22 mouse cellular contexts compared by ENCODE assay signal in the genomic region with DNA sequence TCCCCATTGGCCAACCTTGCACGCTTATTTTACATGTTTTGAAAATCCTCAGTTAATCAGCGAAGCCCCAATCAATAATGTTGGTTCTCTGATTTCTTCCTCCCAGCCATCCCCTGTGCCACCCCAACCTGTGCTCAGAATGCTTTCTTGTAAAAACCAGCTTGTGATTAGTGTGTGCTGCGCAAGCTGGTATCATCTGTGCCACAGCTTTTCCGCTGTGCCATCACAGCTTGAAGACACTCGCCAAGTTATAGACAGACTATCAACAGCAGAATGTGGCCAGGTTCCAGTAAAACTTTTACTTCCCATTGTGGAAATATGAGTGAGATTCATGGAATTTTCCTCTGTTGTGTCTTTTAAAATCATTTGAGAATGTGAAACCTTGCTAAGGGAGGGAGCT.
"Had no signal": no experiment of that assay in that cellular context is flagged by ENCODE, and none has a peak within 500 bp of the region (broad histone marks: within the 10 kb centered on the region; RNA-seq: fewer than 3 reads in every experiment).

No protein-coding gene starts in this region.

- H3K4me1 ChIP-seq: intestine, embryonic 15.5 days; liver, embryonic 12.5 days; liver, embryonic 15.5 days; lung, embryonic 15.5 days; megakaryocyte, embryonic 14.5 days had no signal

- DNase-seq: kidney, adult 9 months; kidney, postnatal 25 days; lung, adult 18-20 months; lung, postnatal 10 days; lung, postnatal 36 days; midbrain, embryonic 14.5 days; right cerebral cortex, adult 18-20 months; right cerebral cortex, postnatal 14 days; right cerebral cortex, postnatal 4 days; thymus, adult 2 months; thymus, postnatal 14 days; thymus, postnatal 4 days had no signal

- H3K4me2 ChIP-seq: intestine, embryonic 15.5 days; liver, embryonic 12.5 days; liver, embryonic 15.5 days; lung, embryonic 15.5 days; midbrain, embryonic 11.5 days had no signal

- H3K36me3 ChIP-seq: liver, embryonic 15.5 days had no signal

- H3K27me3 ChIP-seq: intestine, embryonic 15.5 days; liver, embryonic 12.5 days; liver, embryonic 15.5 days; lung, embryonic 15.5 days; megakaryocyte, embryonic 14.5 days had no signal

- H3K4me3 ChIP-seq: intestine, embryonic 15.5 days; layer of hippocampus, adult 2 months; left cerebral cortex, adult 2 months; liver, embryonic 12.5 days; liver, embryonic 15.5 days; lung, embryonic 15.5 days; megakaryocyte, embryonic 14.5 days had no signal

- ATAC-seq: liver, embryonic 12.5 days had no signal

- H3K9me3 ChIP-seq: intestine, embryonic 15.5 days; liver, embryonic 12.5 days; liver, embryonic 15.5 days; lung, embryonic 15.5 days had no signal

- H3K27ac ChIP-seq: intestine, embryonic 15.5 days; kidney, postnatal 0 days; layer of hippocampus, adult 2 months; left cerebral cortex, adult 2 months; liver, embryonic 12.5 days; liver, embryonic 15.5 days; lung, embryonic 15.5 days; stomach, postnatal 0 days had no signal

- H3K9ac ChIP-seq: intestine, embryonic 15.5 days; liver, embryonic 12.5 days; liver, embryonic 15.5 days; lung, embryonic 15.5 days had no signal
